Mouse (Mus musculus) CD4-positive, CD25-positive, alpha-beta regulatory T cell (primary cell): ENCODE measurements around the gene Smc5. TPM values are rescaled to one million over a fixed set of nuclear protein-coding genes. Genes with fewer than 3 reads are reported as not detected.

ENCODE experiments used
- polyA plus RNA-seq: library from polyadenylated mRNA; unstranded; fragments of 100-300 nt; shearing (Covaris generic); gene quantifications from one replicate; pipeline ENCODE4 v1.2.1, GENCODE M21; 2017

Gene Smc5
- 41.2 TPM for polyA plus RNA-seq

DNA sequence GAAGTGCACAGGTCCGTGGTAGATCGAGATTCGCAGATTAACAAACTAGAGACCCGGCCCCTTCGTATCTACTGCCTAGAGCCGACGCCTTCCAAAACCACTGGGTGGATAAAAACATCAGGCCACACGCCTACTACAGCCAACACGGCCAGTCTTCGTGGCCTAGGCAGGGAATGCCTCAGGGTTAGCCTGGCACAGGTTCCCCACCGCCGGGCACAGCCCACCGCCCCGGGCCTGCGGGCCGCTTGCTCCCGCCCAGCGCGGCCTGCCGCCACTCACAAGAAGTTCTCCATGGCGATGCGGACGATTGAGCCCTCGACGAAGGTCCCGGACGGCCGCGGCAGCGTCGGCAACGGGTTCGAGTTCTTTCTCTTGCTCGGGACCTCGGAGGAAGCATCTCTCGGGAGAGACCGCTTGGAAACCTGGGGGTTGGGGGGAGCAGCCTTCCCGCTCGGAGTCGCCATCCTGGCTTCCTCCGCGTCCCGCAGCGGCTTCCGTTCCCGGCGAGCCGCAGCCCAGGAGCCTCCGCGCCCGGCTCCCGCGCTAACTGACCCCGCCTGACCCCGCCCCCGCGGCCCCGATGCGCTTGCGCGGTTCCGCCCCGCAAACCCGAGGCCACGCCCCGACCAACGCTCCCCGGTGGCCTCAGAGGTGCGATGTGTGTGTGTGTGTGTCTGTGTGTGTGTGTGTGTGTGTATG is at the start of gene Smc5:
Gene Smc5, minus strand, starts transcription at position 543 of the 699 bp plus-strand sequence.

Other genes starting within 250 kb of the Smc5 start
- gene Klf9, start 132.7 kb downstream of the Smc5 start, polyA plus RNA-seq, result 3.7 TPM
- not detected for gene Mamdc2, start 174.5 kb upstream of the Smc5 start, polyA plus RNA-seq